Mouse (Mus musculus) liver, adult 2 months (tissue): ENCODE results near the gene Prickle1.

Experiments
- CTCF ChIP-seq: fragments of 200-500 bp; IDR thresholded peaks from 2 replicates; pipeline ENCODE4 v1.5.1; 2011; ENCODE audit warnings: low read depth, low read length, control low read depth
- POLR2A ChIP-seq: fragments of 200-500 bp; IDR thresholded peaks from 2 replicates; pipeline ENCODE4 v1.6.1; 2011; ENCODE audit warnings: low read length, control low read depth; ENCODE audit not compliant: insufficient read depth; ENCODE audit errors: extremely low read depth

- TF ChIP-seq POLR2A (no peak), CTCF (no peak)
Observed at GRCm38 (mm10) chr15:93552169-93552568, 43.5 kb downstream of the Prickle1 start.
